Mouse (Mus musculus) limb, embryonic 10.5 days (tissue): ENCODE measurements around the gene Hbb-bh1. TPM values are rescaled to one million over a fixed set of nuclear protein-coding genes. Genes with fewer than 3 reads are reported as not detected.
"Not testable (repeated sequence)": the region's sequence is repeated elsewhere in the genome, so short reads cannot be mapped to it uniquely, and the experiment has no call there.

Experiments used
- DNase-seq: peaks from one replicate; pipeline ENCODE4 v3.0.0-alpha.2; 2017; ENCODE audit warnings: low spot score
- H3K27ac ChIP-seq: fragments of 300-500 bp; sonication (generic); 2 replicates; pipeline ENCODE4 v1.5.1; 2016; ENCODE audit warnings: mild to moderate bottlenecking
- H3K27me3 ChIP-seq: fragments of 300-500 bp; sonication (generic); 2 replicates; pipeline ENCODE4 v1.6.1; 2016; ENCODE audit warnings: low read depth, mild to moderate bottlenecking; ENCODE audit not compliant: poor library complexity, severe bottlenecking
- H3K36me3 ChIP-seq: fragments of 300-500 bp; sonication (generic); 2 replicates; pipeline ENCODE4 v1.6.1; 2016; ENCODE audit warnings: mild to moderate bottlenecking, moderate library complexity
- H3K4me1 ChIP-seq: fragments of 300-500 bp; sonication (generic); 2 replicates; pipeline ENCODE4 v1.6.1; 2016
- H3K4me3 ChIP-seq: fragments of 300-500 bp; sonication (generic); 2 replicates; pipeline ENCODE4 v1.5.1; 2016; ENCODE audit warnings: mild to moderate bottlenecking, moderate library complexity
- H3K9me3 ChIP-seq: fragments of 300-500 bp; sonication (generic); replicated peaks from 2 replicates; pipeline ENCODE4 v1.6.1; 2016; ENCODE audit warnings: mild to moderate bottlenecking
- WGBS: fragments of 180-500 bp; shearing (Covaris S2); methylation state at CpG from one replicate; pipeline ENCODE4 v1.1.7; 2016; 5-methylcytosine and 5-hydroxymethylcytosine counted together
- polyA plus RNA-seq: library from polyadenylated mRNA; unstranded; fragments of >200 nt; fragmentation: Nextera tagmentation; extraction: Ambion mirVana; gene quantifications from 2 replicates; pipeline ENCODE4 v1.2.1, GENCODE M21; 2016

Hbb-bh1 gene
- polyA plus RNA-seq, 1 experiment from 2014 or later, result 2,391 TPM

- Histone ChIP-seq H3K4me3 (no peak overlapping the region), H3K9me3 (no peaks in the 10 kb centered on the region), H3K27ac (no peak overlapping the region), H3K27me3 (no peaks in the 10 kb centered on the region), H3K36me3 (no peaks in the 10 kb centered on the region), H3K4me1 (no peaks in the 10 kb centered on the region)
- no peak for DNase-seq
- 77% methylated on average over 5 of the region's 5 CpGs for WGBS
These were observed 33.8 kb downstream of the Hbb-bh1 start for GRCm38 (mm10) chr7:103808971-103809800.

DNA sequence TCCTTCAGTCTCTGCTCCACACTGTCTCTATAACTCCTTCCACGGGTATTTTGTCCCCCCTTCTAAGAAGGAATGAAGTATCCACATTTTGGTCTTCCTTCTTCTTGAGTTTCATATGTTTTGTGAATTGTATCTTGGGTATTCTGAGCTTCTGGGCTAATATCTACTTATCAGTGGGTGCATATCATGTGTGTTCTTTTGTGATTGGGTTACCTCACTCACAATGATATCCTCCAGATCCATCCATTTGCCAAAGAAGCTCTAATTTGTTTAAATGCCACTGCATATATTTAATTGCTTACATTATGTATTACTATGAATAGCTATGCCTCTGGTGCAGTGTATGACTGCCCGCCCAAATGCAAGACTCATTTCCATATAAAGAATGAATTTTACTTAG is 34.8 kb downstream of the Hbb-bh1 start:
- not testable (repeated sequence) for H3K9me3 ChIP-seq, H3K4me1 ChIP-seq, H3K4me3 ChIP-seq, H3K27ac ChIP-seq, H3K36me3 ChIP-seq, DNase-seq, H3K27me3 ChIP-seq
- 75% methylated on average over 2 of the region's 2 CpGs for WGBS

DNA sequence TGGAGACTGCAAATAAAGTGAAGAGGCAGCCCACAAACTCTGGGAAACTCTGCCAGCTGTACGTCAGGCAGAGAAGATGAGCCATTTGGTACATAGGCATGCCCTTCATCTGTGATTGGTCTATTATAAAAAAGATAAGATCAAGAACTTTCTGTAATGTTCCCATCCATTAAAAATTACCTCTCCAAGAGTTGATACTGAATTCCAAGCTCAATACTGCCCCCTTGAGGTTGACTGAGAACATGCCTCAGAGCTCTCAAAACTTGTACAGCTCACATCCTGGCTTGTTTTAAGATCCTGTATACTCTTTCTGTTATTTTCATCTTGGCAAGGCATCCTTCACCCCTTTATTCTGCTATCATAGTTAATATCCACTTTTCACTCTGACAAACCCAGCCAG is 36.1 kb downstream of the Hbb-bh1 start:
- no peak overlapping the region for H3K27ac ChIP-seq
- H3K9me3 ChIP-seq, result no peaks in the 10 kb centered on the region
- no peaks in the 10 kb centered on the region for H3K36me3 ChIP-seq
- no peak overlapping the region for H3K4me3 ChIP-seq
- H3K27me3 ChIP-seq, result no peaks in the 10 kb centered on the region
- no peaks in the 10 kb centered on the region for H3K4me1 ChIP-seq
- no peak for DNase-seq
- 65% methylated on average over 1 of the region's 1 CpGs for WGBS

DNA sequence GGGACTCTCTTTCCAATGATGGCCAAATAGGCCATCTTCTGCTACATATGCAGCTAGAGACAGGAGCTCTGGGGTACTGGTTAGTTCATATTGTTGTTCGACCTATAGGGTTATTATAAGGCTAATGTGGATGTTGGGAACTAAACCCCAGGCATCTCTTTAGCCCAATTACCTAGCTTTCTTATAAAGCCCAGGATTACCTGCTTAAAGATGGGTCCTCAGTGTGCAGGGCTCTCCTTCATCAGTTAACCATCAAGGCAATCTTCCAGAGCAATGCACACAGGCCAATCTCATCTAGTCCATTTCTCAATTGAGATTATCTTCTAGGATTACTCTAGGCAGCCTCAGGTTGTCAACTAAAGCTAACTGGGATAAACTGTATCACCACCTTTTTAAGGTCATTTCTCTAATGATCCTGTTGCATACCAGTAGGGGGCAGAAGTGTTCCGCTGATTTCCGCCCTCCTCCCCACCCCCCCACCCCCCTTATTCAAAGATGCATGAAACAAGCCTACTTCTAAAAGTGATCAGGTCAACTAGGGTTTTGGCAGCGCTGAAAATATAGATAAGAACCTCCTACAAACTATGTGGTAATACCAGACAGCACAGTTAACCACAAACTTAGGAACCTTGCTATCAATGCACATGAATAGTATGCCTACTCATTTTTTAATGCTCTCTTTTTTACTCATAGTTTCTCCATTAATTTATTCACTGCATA is 50.1 kb downstream of the Hbb-bh1 start:
- Histone ChIP-seq H3K4me1 (no peaks in the 10 kb centered on the region), H3K9me3 (no peaks in the 10 kb centered on the region), H3K27ac (no peak overlapping the region), H3K4me3 (no peak overlapping the region), H3K27me3 (no peaks in the 10 kb centered on the region), H3K36me3 (no peaks in the 10 kb centered on the region)
- 30% methylated on average over 4 of the region's 4 CpGs for WGBS
- no peak for DNase-seq

DNA sequence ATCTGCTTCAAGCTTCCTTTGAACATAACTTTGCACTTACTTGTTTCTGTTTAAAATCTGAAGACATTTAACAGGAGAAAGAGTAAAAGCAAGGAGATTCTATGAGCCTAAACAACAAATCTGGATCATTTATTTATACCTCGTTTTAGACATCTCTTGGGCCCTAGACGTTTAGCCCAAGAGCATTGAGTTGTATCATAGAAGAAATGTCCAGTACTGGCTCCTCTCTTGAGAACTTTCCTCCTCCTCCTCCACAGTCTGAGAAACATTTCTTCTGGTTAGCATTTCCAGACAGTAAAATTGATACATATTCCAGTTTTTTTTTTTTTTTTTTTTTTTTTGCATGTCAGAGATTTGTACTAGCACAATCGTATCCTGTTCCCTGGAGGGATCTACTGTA is 51.2 kb downstream of the Hbb-bh1 start, which contains the start of gene Olfr67:
Gene Olfr67 (minus strand): TSS at position 101 of the 400 bp plus-strand sequence.
- 84% methylated on average over 3 of the region's 3 CpGs for WGBS
- H3K36me3 ChIP-seq, result no peaks in the 10 kb centered on the region
- no peaks in the 10 kb centered on the region for H3K9me3 ChIP-seq
- H3K27me3 ChIP-seq, result no peaks in the 10 kb centered on the region
- no peak within 1 kb of the TSS for H3K27ac ChIP-seq
- no peak within 1 kb of the TSS for H3K4me3 ChIP-seq
- H3K4me1 ChIP-seq, result no peaks in the 10 kb centered on the region
- DNase-seq, result no peak

Other genes with a start within 250 kb of the Hbb-bh1 start
- not detected in 2 replicates for gene Olfr619, start 242.6 kb downstream of the Hbb-bh1 start, polyA plus RNA-seq
- not detected in 2 replicates for gene Olfr620, start 230.6 kb downstream of the Hbb-bh1 start, polyA plus RNA-seq
- not detected in 2 replicates for gene Olfr622, start 200.5 kb downstream of the Hbb-bh1 start, polyA plus RNA-seq
- gene Olfr623, start 179.5 kb downstream of the Hbb-bh1 start, polyA plus RNA-seq, result not detected in 2 replicates
- 0.04 and 0.06 TPM in 2 replicates for gene Olfr624, start 172.0 kb downstream of the Hbb-bh1 start, polyA plus RNA-seq
- gene Olfr625-ps1, start 160.4 kb downstream of the Hbb-bh1 start, polyA plus RNA-seq, result not detected in 2 replicates
- gene Olfr243, start 128.5 kb downstream of the Hbb-bh1 start, polyA plus RNA-seq, result not detected in 2 replicates
- gene Olfr628, start 112.8 kb downstream of the Hbb-bh1 start, polyA plus RNA-seq, result not detected in 2 replicates
- not detected in 2 replicates for gene Olfr629, start 98.2 kb downstream of the Hbb-bh1 start, polyA plus RNA-seq
- not detected in 2 replicates for gene Olfr630, start 85.8 kb downstream of the Hbb-bh1 start, polyA plus RNA-seq
- not detected in 2 replicates for gene Olfr69, start 71.6 kb downstream of the Hbb-bh1 start, polyA plus RNA-seq
- not detected in 2 replicates for gene Olfr68, start 63.5 kb downstream of the Hbb-bh1 start, polyA plus RNA-seq
- gene Olfr67, start 51.3 kb downstream of the Hbb-bh1 start, polyA plus RNA-seq, result not detected in 2 replicates
- gene Hbb-bt, start 29.2 kb downstream of the Hbb-bh1 start, polyA plus RNA-seq, result 172 and 327 TPM in 2 replicates
- 49.0 and 110 TPM in 2 replicates for gene Hbb-bs, start 15.1 kb downstream of the Hbb-bh1 start, polyA plus RNA-seq
- 0.29 TPM in 1 of 2 replicates, not detected in the other for gene Hbb-bh2, start 2.6 kb downstream of the Hbb-bh1 start, polyA plus RNA-seq
- gene Hbb-y, start 10.1 kb upstream of the Hbb-bh1 start, polyA plus RNA-seq, result 6,719 and 7,575 TPM in 2 replicates
- not detected in 2 replicates for gene Olfr66, start 43.1 kb upstream of the Hbb-bh1 start, polyA plus RNA-seq
- not detected in 2 replicates for gene Olfr64, start 51.3 kb upstream of the Hbb-bh1 start, polyA plus RNA-seq
- gene Olfr65, start 60.3 kb upstream of the Hbb-bh1 start, polyA plus RNA-seq, result not detected in 2 replicates
- gene Olfr631, start 85.7 kb upstream of the Hbb-bh1 start, polyA plus RNA-seq, result not detected in 2 replicates
- not detected in 2 replicates for gene Olfr632, start 91.2 kb upstream of the Hbb-bh1 start, polyA plus RNA-seq
- not detected in 2 replicates for gene Olfr633, start 101.3 kb upstream of the Hbb-bh1 start, polyA plus RNA-seq
- not detected in 2 replicates for gene Olfr635, start 128.0 kb upstream of the Hbb-bh1 start, polyA plus RNA-seq
- not detected in 2 replicates for gene Olfr638, start 155.6 kb upstream of the Hbb-bh1 start, polyA plus RNA-seq
- 0.03 TPM in 1 of 2 replicates, not detected in the other for gene Olfr639, start 174.1 kb upstream of the Hbb-bh1 start, polyA plus RNA-seq
- gene Olfr640, start 182.4 kb upstream of the Hbb-bh1 start, polyA plus RNA-seq, result not detected in 2 replicates
- not detected in 2 replicates for gene Olfr641, start 192.3 kb upstream of the Hbb-bh1 start, polyA plus RNA-seq
- gene Olfr642, start 209.5 kb upstream of the Hbb-bh1 start, polyA plus RNA-seq, result not detected in 2 replicates
- gene 4930516K23Rik, start 218.3 kb upstream of the Hbb-bh1 start, polyA plus RNA-seq, result not detected in 2 replicates
- not detected in 2 replicates for gene Olfr644, start 228.7 kb upstream of the Hbb-bh1 start, polyA plus RNA-seq
- not detected in 2 replicates for gene Olfr645, start 242.3 kb upstream of the Hbb-bh1 start, polyA plus RNA-seq